Mouse (Mus musculus) cerebellum, adult 2 months (tissue): Measurements from ENCODE around the gene Cby3.

Source experiments
- CTCF ChIP-seq: fragments of 200-500 bp; IDR thresholded peaks from 2 replicates; pipeline ENCODE4 v1.5.1; 2011; ENCODE audit warnings: low read depth, mild to moderate bottlenecking, control low read depth, low read length, moderate library complexity, borderline replicate concordance; ENCODE audit not compliant: insufficient read depth
- POLR2A ChIP-seq: fragments of 200-500 bp; IDR thresholded peaks from 2 replicates; pipeline ENCODE4 v1.6.1; 2011; ENCODE audit warnings: low read length, control low read depth, borderline replicate concordance; ENCODE audit not compliant: insufficient read depth

DNA sequence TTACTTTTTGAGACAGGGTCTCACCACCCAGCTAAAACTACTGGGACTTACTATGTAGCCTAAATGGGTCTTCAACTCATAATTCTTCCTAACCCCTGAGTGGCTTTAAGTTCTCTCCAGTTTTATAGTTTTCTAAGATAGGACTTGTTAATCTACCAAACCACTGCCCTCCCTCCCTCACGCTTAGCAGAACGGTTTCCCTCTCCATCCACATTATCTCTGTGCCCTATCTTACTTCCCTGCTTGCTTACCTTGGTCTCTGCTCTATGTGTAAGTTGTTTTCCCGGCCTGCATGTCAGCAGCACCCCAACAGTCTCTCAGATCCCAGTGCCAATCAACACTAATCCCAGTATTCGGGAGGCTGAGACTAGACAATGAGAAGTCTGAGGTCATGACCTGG is 17.4 kb upstream of the Cby3 start:
- TF ChIP-seq CTCF (no peak), POLR2A (no peak)
